Mouse (Mus musculus) lung, postnatal 4 days (tissue): ENCODE measurements around the gene Phf11a.
"Not testable (repeated sequence)": the region's sequence is repeated elsewhere in the genome, so short reads cannot be mapped to it uniquely, and the experiment has no call there.

ENCODE experiments used
- DNase-seq, 2 experiments: peaks; one replicate each; pipeline ENCODE4 v3.0.0; 2021

Phf11a gene

GRCm38 (mm10) chr14:59297391-59297790 is at the start of gene Phf11a:
Phf11a (minus strand) TSS chr14:59297522.
- DNase-seq = peak in 1 of 2 experiments; percentile 8

DNA sequence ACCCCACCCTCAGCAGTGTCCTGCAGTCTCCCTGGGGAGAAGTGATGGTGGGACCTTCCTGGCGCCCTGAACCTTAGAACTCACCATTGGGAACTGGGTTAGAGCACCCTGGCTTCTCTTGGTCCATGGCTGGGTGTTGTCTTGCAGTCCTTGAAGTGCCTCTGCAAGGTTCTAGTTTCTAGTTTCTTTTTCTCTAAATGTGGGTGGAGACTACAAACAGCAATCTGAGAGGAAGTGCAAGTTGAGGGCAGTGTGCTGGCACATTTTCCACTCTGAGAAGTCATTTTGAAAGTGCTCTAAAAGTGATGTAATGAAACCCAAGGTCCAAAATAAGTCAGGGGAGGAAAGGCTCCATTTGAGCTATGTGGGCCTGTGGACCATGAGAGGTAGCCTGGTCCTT is 43.9 kb upstream of the Phf11a start, which contains the start of gene Phf11b:
TSS of gene Phf11b (minus strand) at position 163 of the 400 bp plus-strand sequence.
- peak; percentile 6 to 21 for DNase-seq

- DNase-seq = no peak
Measured at GRCm38 (mm10) chr14:59339541-59339940, 42.2 kb upstream of the Phf11a start.

DNA sequence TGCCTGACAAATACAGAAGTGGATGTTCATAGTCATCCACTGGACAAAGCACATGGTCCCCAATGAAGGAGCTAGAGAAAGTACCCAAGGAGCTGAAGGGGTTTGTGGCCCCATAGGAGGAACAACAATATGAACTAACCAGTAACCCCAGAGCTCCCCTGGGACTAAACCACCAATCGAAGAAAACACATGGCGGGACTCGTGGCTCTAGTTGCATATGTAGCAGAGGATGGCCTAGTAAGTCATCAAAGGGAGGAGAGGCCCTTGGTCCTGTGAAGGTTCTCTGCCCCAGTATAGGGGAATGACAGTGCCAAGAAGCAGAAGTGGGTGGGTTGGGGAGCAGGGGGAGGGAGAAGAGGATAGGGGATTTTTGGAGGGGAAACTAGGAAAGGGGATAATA is 38.7 kb upstream of the Phf11a start:
- not testable (repeated sequence) for DNase-seq

- DNase-seq = peak; percentile 45 to 46
Measured at GRCm38 (mm10) chr14:59330499-59330898, 33.2 kb upstream of the Phf11a start.

GRCm38 (mm10) chr14:59319970-59320369 is 22.6 kb upstream of the Phf11a start:
- not testable (repeated sequence) for DNase-seq

- DNase-seq = not testable (repeated sequence)
Measured at GRCm38 (mm10) chr14:59319036-59319435, 21.7 kb upstream of the Phf11a start.

GRCm38 (mm10) chr14:59291769-59292168 is 5.6 kb downstream of the Phf11a start:
- DNase-seq = not testable (repeated sequence)

GRCm38 (mm10) chr14:59274961-59275360 is 22.4 kb downstream of the Phf11a start:
- not testable (repeated sequence) for DNase-seq

DNA sequence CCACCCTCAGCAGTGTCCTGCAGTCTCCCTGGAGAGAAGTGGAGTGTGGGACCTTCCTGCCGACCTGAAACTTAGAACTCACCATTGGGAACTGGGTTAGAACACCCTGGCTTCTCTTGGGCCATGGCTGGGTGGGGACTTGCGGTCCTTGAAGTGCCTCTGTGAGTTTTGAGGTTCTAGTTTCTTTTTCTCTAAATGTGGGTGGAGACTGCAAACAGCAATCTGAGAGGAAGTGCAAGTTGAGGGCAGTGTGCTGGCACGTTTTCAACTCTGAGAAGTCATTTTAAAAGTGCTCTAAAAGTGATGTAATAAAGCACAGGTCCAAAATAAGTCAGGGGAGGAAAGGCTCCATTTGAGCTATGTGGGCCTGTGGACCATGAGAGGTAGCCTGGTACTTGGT is 37.3 kb downstream of the Phf11a start, which contains the start of gene Gm6904:
TSS of gene Gm6904 (minus strand) at position 161 of the 400 bp plus-strand sequence.
- peak; percentile 22 to 23 for DNase-seq

DNA sequence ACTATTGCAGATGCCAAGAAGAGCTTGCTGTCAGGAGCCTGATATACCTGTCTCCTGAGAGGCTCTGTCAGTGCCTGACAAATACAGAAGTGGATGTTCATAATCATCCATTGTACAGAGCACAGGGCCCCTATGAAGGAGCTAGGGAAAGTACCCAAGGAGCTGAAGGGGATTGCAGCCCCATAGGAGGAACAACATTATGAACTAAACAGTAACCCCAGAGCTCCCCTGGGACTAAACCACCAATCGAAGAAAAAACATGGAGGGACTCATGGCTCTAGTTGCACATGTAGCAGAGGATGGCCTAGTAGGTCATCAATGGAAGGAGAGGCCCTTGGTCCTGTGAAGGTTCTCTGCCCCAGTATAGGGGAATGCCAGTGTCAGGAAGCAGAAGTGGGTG is 41.5 kb downstream of the Phf11a start:
- DNase-seq = not testable (repeated sequence)

GRCm38 (mm10) chr14:59250350-59250749 is 47.0 kb downstream of the Phf11a start:
- peak in 1 of 2 experiments; percentile 20 for DNase-seq

GRCm38 (mm10) chr14:59233635-59234034 is 63.7 kb downstream of the Phf11a start:
- DNase-seq = no peak

GRCm38 (mm10) chr14:59232003-59232402 is 65.3 kb downstream of the Phf11a start:
- DNase-seq = peak in 1 of 2 experiments; percentile 25

GRCm38 (mm10) chr14:59230331-59230966 is 66.9 kb downstream of the Phf11a start:
- DNase-seq = no peak

- no peak for DNase-seq
Measured at GRCm38 (mm10) chr14:59229822-59230221, 67.5 kb downstream of the Phf11a start.
